Mouse (Mus musculus) cerebral cortex, adult 2 months (tissue): ENCODE data around the gene Sept8.

ENCODE experiments used
- WGBS: fragments of 180-500 bp; shearing (Covaris S2); methylation state at CpG from one replicate; pipeline ENCODE4 v1.1.7; 2018; 5-methylcytosine and 5-hydroxymethylcytosine counted together

The Sept8 gene

GRCm38 (mm10) chr11:53495417-53495816 lies 23.6 kb upstream of the Sept8 start:
- WGBS, result 71% methylated on average over 6 of the region's 6 CpGs

- WGBS, result 32% methylated on average over 6 of the region's 6 CpGs
These were observed 22.1 kb upstream of the Sept8 start for GRCm38 (mm10) chr11:53496946-53497345.

- 36% methylated on average over 11 of the region's 11 CpGs for WGBS
These were observed 18.5 kb upstream of the Sept8 start for GRCm38 (mm10) chr11:53500569-53500968.

GRCm38 (mm10) chr11:53502039-53502765 lies 16.9 kb upstream of the Sept8 start:
- 46% methylated on average over 8 of the region's 8 CpGs for WGBS

GRCm38 (mm10) chr11:53503738-53504137 lies 15.3 kb upstream of the Sept8 start:
- WGBS, result 91% methylated on average over 5 of the region's 5 CpGs

GRCm38 (mm10) chr11:53504376-53504775 lies 14.7 kb upstream of the Sept8 start:
- WGBS, result 96% methylated on average over 8 of the region's 8 CpGs

GRCm38 (mm10) chr11:53505026-53505663 lies 13.9 kb upstream of the Sept8 start:
- WGBS, result 56% methylated on average over 5 of the region's 5 CpGs

- WGBS, result 75% methylated on average over 9 of the region's 9 CpGs
These were observed 11.8 kb upstream of the Sept8 start for GRCm38 (mm10) chr11:53507098-53507805.

- WGBS, result 60% methylated on average over 7 of the region's 7 CpGs
These were observed 10.9 kb upstream of the Sept8 start for GRCm38 (mm10) chr11:53508152-53508551.

- WGBS, result 78% methylated on average over 3 of the region's 3 CpGs
These were observed 10.5 kb upstream of the Sept8 start for GRCm38 (mm10) chr11:53508591-53508990.

GRCm38 (mm10) chr11:53510351-53510750 lies 8.7 kb upstream of the Sept8 start:
- 37% methylated on average over 5 of the region's 5 CpGs for WGBS

GRCm38 (mm10) chr11:53516775-53517627 lies 2.1 kb upstream of the Sept8 start:
- 74% methylated on average over 8 of the region's 8 CpGs for WGBS

GRCm38 (mm10) chr11:53518759-53519158 lies 298 bp upstream of the Sept8 start:
- WGBS, result 52% methylated on average over 5 of the region's 5 CpGs

- WGBS, result 2% methylated on average over 23 of the region's 24 CpGs
These were observed 1.3 kb downstream of the Sept8 start for GRCm38 (mm10) chr11:53520122-53520978.

GRCm38 (mm10) chr11:53521120-53521820 lies 2.2 kb downstream of the Sept8 start:
- 19% methylated on average over 16 of the region's 16 CpGs for WGBS

- 46% methylated on average over 7 of the region's 7 CpGs for WGBS
These were observed 2.7 kb downstream of the Sept8 start for GRCm38 (mm10) chr11:53521821-53522131.

- 72% methylated on average over 3 of the region's 3 CpGs for WGBS
These were observed 3.3 kb downstream of the Sept8 start for GRCm38 (mm10) chr11:53522362-53522761.

GRCm38 (mm10) chr11:53522930-53523329 lies 3.9 kb downstream of the Sept8 start:
- WGBS, result 25% methylated on average over 9 of the region's 9 CpGs

GRCm38 (mm10) chr11:53523545-53524405 lies 4.7 kb downstream of the Sept8 start:
- WGBS, result 62% methylated on average over 14 of the region's 14 CpGs
